Mouse (Mus musculus) heart, adult 9 months (tissue): ENCODE measurements around the gene Sbds.

ENCODE experiments used
- DNase-seq, 2 experiments: peaks; one replicate each; pipeline ENCODE4 v3.0.0; 2022; ENCODE audit warnings: low spot score in 2 of 2

Sbds gene

GRCm38 (mm10) chr5:130256678-130257271 lies 1.4 kb upstream of the Sbds start:
- peak; percentile 97 for DNase-seq

GRCm38 (mm10) chr5:130255799-130256525 lies 632 bp upstream of the Sbds start:
- DNase-seq = peak in 1 of 2 experiments; percentile 17

- DNase-seq = peak; percentile 58 to 63
Observed at GRCm38 (mm10) chr5:130254164-130255016, 940 bp downstream of the Sbds start.

- no peak for DNase-seq
Observed at GRCm38 (mm10) chr5:130247823-130248222, 7.5 kb downstream of the Sbds start.

GRCm38 (mm10) chr5:130241426-130241825 lies 13.9 kb downstream of the Sbds start:
- no peak for DNase-seq

- DNase-seq = no peak
Observed at GRCm38 (mm10) chr5:130239856-130240255, 15.5 kb downstream of the Sbds start.

- DNase-seq = no peak
Observed at GRCm38 (mm10) chr5:130239236-130239635, 16.1 kb downstream of the Sbds start.

- no peak for DNase-seq
Observed at GRCm38 (mm10) chr5:130236302-130236701, 19.0 kb downstream of the Sbds start.

GRCm38 (mm10) chr5:130228120-130228519 lies 27.2 kb downstream of the Sbds start:
- DNase-seq = no peak

GRCm38 (mm10) chr5:130226790-130227189 lies 28.5 kb downstream of the Sbds start:
- DNase-seq = no peak

GRCm38 (mm10) chr5:130222146-130223004 lies 33.0 kb downstream of the Sbds start:
- DNase-seq = peak; percentile 93

GRCm38 (mm10) chr5:130221760-130222145 lies 33.6 kb downstream of the Sbds start:
- no peak for DNase-seq

GRCm38 (mm10) chr5:130221316-130221715 lies 34.0 kb downstream of the Sbds start:
- no peak for DNase-seq

GRCm38 (mm10) chr5:130218336-130218735 lies 37.0 kb downstream of the Sbds start:
- DNase-seq = no peak

GRCm38 (mm10) chr5:130217406-130217805 lies 37.9 kb downstream of the Sbds start:
- DNase-seq = no peak

GRCm38 (mm10) chr5:130216781-130217180 lies 38.5 kb downstream of the Sbds start, which contains the start of gene Tmem248:
Tmem248 (plus strand) TSS chr5:130217081.
- DNase-seq = no peak

GRCm38 (mm10) chr5:130212956-130213355 lies 42.4 kb downstream of the Sbds start:
- DNase-seq = no peak

- no peak for DNase-seq
Observed at GRCm38 (mm10) chr5:130207299-130207698, 48.0 kb downstream of the Sbds start.

- DNase-seq = no peak
Observed at GRCm38 (mm10) chr5:130205441-130206023, 49.8 kb downstream of the Sbds start.

GRCm38 (mm10) chr5:130204560-130204959 lies 50.8 kb downstream of the Sbds start:
- DNase-seq = no peak

- DNase-seq = no peak
Observed at GRCm38 (mm10) chr5:130203948-130204347, 51.4 kb downstream of the Sbds start.
